Mouse (Mus musculus) E14TG2a.4 (cell line): ENCODE measurements at regions not wholly inside any gene's neighbourhood (a gene's known extent, or its start where the extent isn't known, plus 50 kb on each side); places are given as distances from the start of the nearest gene placed in this dataset.

ENCODE experiments used
- CTCF ChIP-seq: conservative IDR thresholded peaks from 2 replicates; pipeline ENCODE4 v1.5.1; 2014; ENCODE audit warnings: low read length
- POU5F1 ChIP-seq: IDR thresholded peaks from 2 replicates; pipeline ENCODE4 v1.6.1; 2014; ENCODE audit warnings: low read length, borderline replicate concordance

GRCm38 (mm10) chr15:90333275-90333674 lies 109.2 kb downstream of the Alg10b start:
- TF ChIP-seq CTCF, result no peak
- no peak for TF ChIP-seq POU5F1
